Mouse (Mus musculus) thymus, adult 2 months (tissue): Measurements from ENCODE around the gene Pparg.

Source experiments
- CTCF ChIP-seq: fragments of 200-500 bp; IDR thresholded peaks from 2 replicates; pipeline ENCODE4 v1.5.1; 2012; ENCODE audit warnings: mild to moderate bottlenecking, control low read depth, low read length, moderate library complexity, borderline replicate concordance; ENCODE audit not compliant: control insufficient read depth, poor library complexity, insufficient read depth; ENCODE audit errors: extremely low read depth
- POLR2A ChIP-seq: fragments of 200-500 bp; IDR thresholded peaks from 2 replicates; pipeline ENCODE4 v1.6.1; 2012; ENCODE audit warnings: mild to moderate bottlenecking, low read length, control low read depth, moderate library complexity; ENCODE audit not compliant: control insufficient read depth, poor library complexity, insufficient read depth; ENCODE audit errors: extremely low read depth

DNA sequence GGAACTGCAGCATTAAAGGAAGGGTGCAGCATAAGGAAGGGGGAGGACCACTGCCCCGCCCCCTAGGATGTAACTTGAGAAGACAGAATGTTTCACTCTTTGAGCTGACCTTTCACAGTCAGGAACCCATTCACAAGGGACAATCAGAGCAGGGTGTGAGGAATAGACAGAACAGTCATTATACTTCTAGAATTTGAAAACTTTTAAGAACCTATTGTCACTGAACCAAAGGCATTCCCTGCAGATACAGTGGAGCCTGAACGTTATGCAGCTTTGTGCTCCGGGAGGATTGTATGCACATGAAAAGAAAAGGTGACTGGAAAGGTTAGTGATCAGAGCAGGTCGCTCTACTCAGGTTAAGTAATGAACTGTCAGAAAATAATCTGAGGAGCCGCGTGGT, 25.2 kb upstream of the Pparg start:
- no peak for TF ChIP-seq CTCF
- no peak for TF ChIP-seq POLR2A
